Mouse (Mus musculus) embryonic facial prominence, embryonic 12.5 days (tissue): ENCODE measurements around the gene Exoc2. TPM values are rescaled to one million over a fixed set of nuclear protein-coding genes. Genes with fewer than 3 reads are reported as not detected.

Source experiments
- ATAC-seq: fragments of 200-750 bp; cut with Nextera tagmentation; 2 replicates; pipeline ENCODE4 v1.8.0; 2017; ENCODE audit not compliant: insufficient number of reproducible peaks, insufficient read depth, low FRiP score, low TSS enrichment
- H3K27ac ChIP-seq: fragments of 300-500 bp; sonication (generic); 2 replicates; pipeline ENCODE4 v1.5.1; 2016; ENCODE audit warnings: mild to moderate bottlenecking
- H3K27me3 ChIP-seq: fragments of 300-500 bp; sonication (generic); 2 replicates; pipeline ENCODE4 v1.6.1; 2016; ENCODE audit warnings: mild to moderate bottlenecking, moderate library complexity
- H3K36me3 ChIP-seq: fragments of 300-500 bp; sonication (generic); 2 replicates; pipeline ENCODE4 v1.6.1; 2016; ENCODE audit warnings: mild to moderate bottlenecking
- H3K4me1 ChIP-seq: fragments of 300-500 bp; sonication (generic); 2 replicates; pipeline ENCODE4 v1.6.1; 2016
- H3K4me2 ChIP-seq: fragments of 300-500 bp; sonication (generic); replicated peaks from 2 replicates; pipeline ENCODE4 v1.6.1; 2016; ENCODE audit warnings: mild to moderate bottlenecking, moderate library complexity
- H3K4me3 ChIP-seq: fragments of 300-500 bp; sonication (generic); 2 replicates; pipeline ENCODE4 v1.5.1; 2016; ENCODE audit warnings: mild to moderate bottlenecking
- H3K9ac ChIP-seq: fragments of 300-500 bp; sonication (generic); 2 replicates; pipeline ENCODE4 v1.6.1; 2016; ENCODE audit warnings: mild to moderate bottlenecking, moderate library complexity
- H3K9me3 ChIP-seq: fragments of 300-500 bp; sonication (generic); 2 replicates; pipeline ENCODE4 v1.6.1; 2016; ENCODE audit warnings: mild to moderate bottlenecking, moderate library complexity
- WGBS: fragments of 180-500 bp; shearing (Covaris S2); methylation state at CpG from one replicate; pipeline ENCODE4 v1.1.7; 2016; 5-methylcytosine and 5-hydroxymethylcytosine counted together
- polyA plus RNA-seq: library from polyadenylated mRNA; unstranded; fragments of >200 nt; fragmentation: Nextera tagmentation; extraction: Ambion mirVana; gene quantifications from 2 replicates; pipeline ENCODE4 v1.2.1, GENCODE M21; 2016

Exoc2 gene
- polyA plus RNA-seq: 40.8 and 41.5 TPM in 2 replicates

GRCm38 (mm10) chr13:30973501-30974246 is at the start of gene Exoc2, which contains the start of gene Gm5447:
Exoc2 (minus strand) TSS chr13:30974093.
Gm5447 (plus strand) TSS chr13:30974204.
- peak within 1 kb of the TSS; percentile 90 for H3K4me3 ChIP-seq
- WGBS: under 1% methylated on average over 54 of the region's 54 CpGs
- H3K27me3 ChIP-seq: no peaks in the 10 kb centered on the region
- peak; percentile 94 for ATAC-seq
- H3K4me1 ChIP-seq: peaks cover 5% of the 10 kb centered on the region; the same call in 1 of the 2 replicates
- no peaks in the 10 kb centered on the region for H3K9me3 ChIP-seq
- H3K9ac ChIP-seq: peak within 1 kb of the TSS; percentile 80
- H3K27ac ChIP-seq: peak within 1 kb of the TSS; percentile 87
- no peaks in the 10 kb centered on the region for H3K36me3 ChIP-seq
- H3K4me2 ChIP-seq: peak within 1 kb of the TSS; percentile 67

- Histone ChIP-seq H3K27ac (no peak overlapping the region), H3K4me1 (peaks cover 19% of the 10 kb centered on the region), H3K9ac (no peak overlapping the region), H3K9me3 (no peaks in the 10 kb centered on the region), H3K4me2 (no peak overlapping the region), H3K27me3 (no peaks in the 10 kb centered on the region), H3K36me3 (no peaks in the 10 kb centered on the region), H3K4me3 (no peak overlapping the region)
- no peak for ATAC-seq
- WGBS: 51% methylated on average over 3 of the region's 3 CpGs
Observed at GRCm38 (mm10) chr13:31023664-31024063, 49.8 kb upstream of the Exoc2 start.

GRCm38 (mm10) chr13:31021927-31022326 is 48.0 kb upstream of the Exoc2 start:
- ATAC-seq: no peak
- Histone ChIP-seq H3K36me3 (no peaks in the 10 kb centered on the region), H3K9ac (no peak overlapping the region), H3K4me1 (peaks cover 19% of the 10 kb centered on the region), H3K4me3 (no peak overlapping the region), H3K27me3 (no peaks in the 10 kb centered on the region), H3K9me3 (no peaks in the 10 kb centered on the region), H3K27ac (no peak overlapping the region), H3K4me2 (no peak overlapping the region)
- WGBS: 27% methylated on average over 6 of the region's 6 CpGs

GRCm38 (mm10) chr13:31021514-31021913 is 47.6 kb upstream of the Exoc2 start:
- H3K36me3 ChIP-seq: no peaks in the 10 kb centered on the region
- H3K9ac ChIP-seq: no peak overlapping the region
- H3K27me3 ChIP-seq: no peaks in the 10 kb centered on the region
- H3K4me1 ChIP-seq: peaks cover 19% of the 10 kb centered on the region
- no peak overlapping the region for H3K27ac ChIP-seq
- H3K4me3 ChIP-seq: no peak overlapping the region
- WGBS: 30% methylated on average over 4 of the region's 4 CpGs
- no peak for ATAC-seq
- no peaks in the 10 kb centered on the region for H3K9me3 ChIP-seq
- no peak overlapping the region for H3K4me2 ChIP-seq

GRCm38 (mm10) chr13:31017545-31017944 is 43.7 kb upstream of the Exoc2 start:
- H3K9me3 ChIP-seq: no peaks in the 10 kb centered on the region
- H3K4me2 ChIP-seq: no peak overlapping the region
- H3K4me3 ChIP-seq: no peak overlapping the region
- no peaks in the 10 kb centered on the region for H3K27me3 ChIP-seq
- H3K4me1 ChIP-seq: peaks cover 14% of the 10 kb centered on the region
- no peak overlapping the region for H3K27ac ChIP-seq
- 100% methylated on average over 3 of the region's 3 CpGs for WGBS
- no peaks in the 10 kb centered on the region for H3K36me3 ChIP-seq
- H3K9ac ChIP-seq: no peak overlapping the region
- ATAC-seq: no peak

- no peak for ATAC-seq
- 55% methylated on average over 4 of the region's 4 CpGs for WGBS
- Histone ChIP-seq H3K27me3 (no peaks in the 10 kb centered on the region), H3K4me3 (no peak overlapping the region), H3K9ac (no peak overlapping the region), H3K36me3 (no peaks in the 10 kb centered on the region), H3K4me2 (peak overlapping the region; percentile 31; the same call in 1 of the 2 replicates), H3K9me3 (no peaks in the 10 kb centered on the region), H3K27ac (no peak overlapping the region), H3K4me1 (peaks cover 8% of the 10 kb centered on the region; the same call in 1 of the 2 replicates)
Observed at GRCm38 (mm10) chr13:31004995-31005394, 31.1 kb upstream of the Exoc2 start.

GRCm38 (mm10) chr13:31004458-31004857 is 30.6 kb upstream of the Exoc2 start:
- Histone ChIP-seq H3K27ac (no peak overlapping the region), H3K9me3 (no peaks in the 10 kb centered on the region), H3K4me2 (peak overlapping the region; percentile 31), H3K36me3 (no peaks in the 10 kb centered on the region), H3K9ac (no peak overlapping the region), H3K4me3 (no peak overlapping the region), H3K27me3 (no peaks in the 10 kb centered on the region), H3K4me1 (peaks cover 8% of the 10 kb centered on the region; the same call in 1 of the 2 replicates)
- 22% methylated on average over 12 of the region's 12 CpGs for WGBS
- ATAC-seq: no peak

GRCm38 (mm10) chr13:30999799-31000198 is 25.9 kb upstream of the Exoc2 start:
- ATAC-seq: no peak
- H3K9me3 ChIP-seq: no peaks in the 10 kb centered on the region
- no peak overlapping the region for H3K4me2 ChIP-seq
- no peaks in the 10 kb centered on the region for H3K27me3 ChIP-seq
- H3K4me1 ChIP-seq: peaks cover 7% of the 10 kb centered on the region; the same call in 1 of the 2 replicates
- H3K4me3 ChIP-seq: no peak overlapping the region
- H3K36me3 ChIP-seq: no peaks in the 10 kb centered on the region
- no peak overlapping the region for H3K27ac ChIP-seq
- no peak overlapping the region for H3K9ac ChIP-seq
- 89% methylated on average over 6 of the region's 6 CpGs for WGBS

- H3K36me3 ChIP-seq: no peaks in the 10 kb centered on the region
- no peak for ATAC-seq
- WGBS: 77% methylated on average over 8 of the region's 8 CpGs
Observed at GRCm38 (mm10) chr13:30997526-30998253, 23.8 kb upstream of the Exoc2 start.

GRCm38 (mm10) chr13:30994249-30994858 is 20.5 kb upstream of the Exoc2 start:
- Histone ChIP-seq H3K27me3 (0 out of 2 replicates have a peak, but pooled peaks cover 7% of the 10 kb centered on the region), H3K36me3 (no peaks in the 10 kb centered on the region), H3K9me3 (no peaks in the 10 kb centered on the region), H3K9ac (no peak overlapping the region), H3K4me1 (0 out of 2 replicates have a peak, but pooled peaks cover 4% of the 10 kb centered on the region), H3K4me2 (no peak overlapping the region), H3K4me3 (no peak overlapping the region), H3K27ac (no peak overlapping the region)
- 55% methylated on average over 6 of the region's 6 CpGs for WGBS
- no peak for ATAC-seq

More at GRCm38 (mm10) chr13:30997526-30998253, 23.8 kb upstream of the Exoc2 start:
- Histone ChIP-seq H3K4me3 (no peak overlapping the region), H3K4me2 (no peak overlapping the region), H3K27me3 (0 out of 2 replicates have a peak, but pooled peaks cover 3% of the 10 kb centered on the region), H3K4me1 (0 out of 2 replicates have a peak, but pooled peaks cover 4% of the 10 kb centered on the region), H3K9ac (no peak overlapping the region), H3K27ac (no peak overlapping the region), H3K9me3 (no peaks in the 10 kb centered on the region)

GRCm38 (mm10) chr13:30993819-30994218 is 19.9 kb upstream of the Exoc2 start:
- no peak for ATAC-seq
- no peaks in the 10 kb centered on the region for H3K36me3 ChIP-seq
- H3K27me3 ChIP-seq: 0 out of 2 replicates have a peak, but pooled peaks cover 7% of the 10 kb centered on the region
- H3K4me2 ChIP-seq: no peak overlapping the region
- 37% methylated on average over 3 of the region's 3 CpGs for WGBS
- H3K4me3 ChIP-seq: no peak overlapping the region
- H3K9me3 ChIP-seq: no peaks in the 10 kb centered on the region
- H3K27ac ChIP-seq: no peak overlapping the region
- H3K9ac ChIP-seq: no peak overlapping the region
- 0 out of 2 replicates have a peak, but pooled peaks cover 4% of the 10 kb centered on the region for H3K4me1 ChIP-seq
